Mouse (Mus musculus): ENCODE results near the gene Tmem8.
"Not testable (repeated sequence)": the region's sequence is repeated elsewhere in the genome, so short reads cannot be mapped to it uniquely, and the experiment has no call there.

Tmem8 gene

DNA sequence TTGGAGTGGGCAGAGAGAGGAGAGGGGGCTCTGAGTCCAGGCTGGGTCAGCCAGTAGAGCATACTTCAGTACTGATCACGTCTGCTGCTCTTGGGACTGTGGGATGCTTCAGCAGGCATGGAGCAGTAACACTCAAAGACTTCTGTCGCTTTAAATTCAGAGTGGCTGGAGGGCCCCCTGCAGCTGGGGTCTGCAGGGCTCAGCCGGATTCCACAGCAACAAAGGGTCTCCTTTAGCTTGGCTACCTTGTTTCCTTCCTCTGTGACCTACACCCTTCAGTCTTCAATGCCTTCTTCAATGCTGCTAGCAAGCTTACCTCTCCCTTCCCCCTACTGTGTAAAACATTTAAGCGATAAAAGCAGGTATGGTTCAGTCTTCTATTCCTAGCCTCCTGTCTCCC lies 2.1 kb upstream of the Tmem8 start:
- DNase-seq (ENCODE audit: extremely low spot score, low spot score) = no peak

DNA sequence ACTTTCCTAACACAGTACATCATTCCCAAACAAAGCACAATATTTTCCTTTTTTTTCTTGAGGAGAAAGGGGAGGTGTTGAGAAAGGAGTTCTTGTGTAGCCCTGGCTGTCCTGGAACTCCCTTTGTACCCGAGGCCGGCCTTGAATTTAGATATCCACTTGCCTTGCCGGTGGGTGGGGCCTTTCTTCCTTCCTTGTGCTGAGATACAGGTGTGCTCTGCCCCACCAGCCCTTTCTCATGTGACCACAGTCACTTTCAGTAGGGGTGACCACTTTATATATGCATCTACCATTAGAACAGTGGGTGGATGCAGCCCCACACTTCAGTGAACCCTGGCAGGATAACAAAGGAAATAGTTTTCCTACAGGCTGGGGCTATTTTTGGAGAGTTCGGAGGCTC lies 1.4 kb upstream of the Tmem8 start:
- no peak for DNase-seq (ENCODE audit: extremely low spot score, low spot score)

DNA sequence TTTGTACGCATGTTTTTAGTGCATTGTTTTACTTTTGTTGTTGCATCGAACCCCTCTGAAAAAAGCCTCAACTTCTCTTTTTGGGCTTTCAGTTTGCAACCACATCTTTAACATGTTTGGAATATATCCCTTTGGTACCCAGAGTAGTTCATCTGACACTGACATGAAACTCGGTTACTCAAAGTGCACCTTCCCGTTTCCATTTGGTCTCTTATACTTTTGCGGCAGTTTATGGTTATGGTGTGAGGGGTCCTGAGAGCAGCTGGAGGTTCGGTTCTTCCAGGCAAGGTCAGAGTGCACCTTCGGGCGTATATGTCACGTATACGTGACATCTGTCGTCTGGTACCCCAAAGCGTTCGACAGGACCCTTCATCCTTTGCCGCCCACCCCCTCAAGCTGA lies 348 bp upstream of the Tmem8 start:
- DNase-seq (ENCODE audit: extremely low spot score, low spot score) = no peak

DNA sequence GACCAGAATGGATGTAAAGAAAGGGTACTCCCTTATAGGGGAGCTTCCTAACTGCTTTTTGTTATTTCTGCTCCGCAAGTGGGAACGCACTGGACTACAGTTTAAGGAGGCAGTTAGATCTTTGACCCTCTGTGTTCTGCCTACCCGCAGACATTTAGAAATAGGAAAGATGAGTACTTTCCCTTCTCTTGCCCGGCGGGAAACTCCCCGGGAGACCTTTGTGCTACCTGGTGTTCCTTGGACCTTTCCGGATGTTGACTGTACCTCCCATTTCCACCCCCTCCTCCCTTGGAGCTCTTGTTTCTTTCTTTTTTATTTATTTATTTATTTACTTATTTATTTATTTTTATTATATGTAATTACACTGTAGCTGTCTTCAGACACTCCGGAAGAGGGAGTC lies 962 bp downstream of the Tmem8 start:
- no peak for DNase-seq (ENCODE audit: extremely low spot score, low spot score)

DNA sequence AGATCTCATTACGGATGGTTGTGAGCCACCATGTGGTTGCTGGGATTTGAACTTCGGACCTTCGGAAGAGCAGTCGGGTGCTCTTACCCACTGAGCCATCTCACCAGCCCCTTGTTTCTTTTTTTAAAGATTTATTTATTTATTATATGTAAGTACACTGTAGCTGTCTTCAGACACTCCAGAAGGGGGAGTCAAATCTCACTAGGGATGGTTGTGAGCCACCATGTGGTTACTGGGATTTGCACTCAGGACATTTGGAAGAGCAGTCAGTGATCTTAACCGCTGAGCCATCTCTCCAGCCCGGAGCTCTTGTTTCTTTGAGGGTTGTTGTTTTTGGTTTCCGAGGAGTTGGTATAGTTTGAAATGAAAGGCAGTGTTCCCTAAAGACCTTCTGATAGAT lies 1.4 kb downstream of the Tmem8 start:
- DNase-seq (ENCODE audit: extremely low spot score, low spot score) = not testable (repeated sequence)

DNA sequence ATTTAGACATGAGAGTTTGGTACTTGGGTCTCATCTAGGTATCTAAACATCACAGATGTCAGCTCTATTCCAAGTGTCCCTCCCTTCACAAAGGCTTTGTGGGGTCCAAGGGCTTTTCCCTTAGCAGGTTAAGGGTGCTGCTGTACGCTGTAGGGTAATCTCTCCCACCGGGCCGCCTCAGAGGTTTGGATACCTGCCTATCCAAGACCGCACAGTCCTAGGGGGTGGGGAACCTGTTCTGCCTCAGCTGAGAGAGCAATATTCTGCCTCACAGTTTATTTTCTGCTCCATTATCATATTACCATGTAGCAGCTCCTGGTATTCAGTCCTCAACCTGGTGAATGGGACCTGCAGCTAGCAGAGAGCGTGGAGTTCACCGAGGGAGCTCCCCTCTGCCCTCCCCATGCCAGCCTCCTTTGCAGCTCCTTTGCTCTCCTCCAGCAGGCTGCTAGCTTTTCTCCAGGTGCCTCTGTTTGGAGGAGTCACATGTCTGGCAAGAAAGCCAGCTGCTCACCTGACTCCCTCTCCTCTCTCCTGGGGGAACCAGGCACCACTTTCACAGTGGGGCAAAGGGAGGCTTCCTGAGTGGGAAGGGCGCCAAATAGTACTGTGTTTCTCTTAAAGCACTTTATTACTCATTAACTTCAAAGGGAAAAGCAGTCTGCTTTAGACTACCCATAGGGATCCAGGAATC lies 2.3 kb downstream of the Tmem8 start:
- no peak for DNase-seq (ENCODE audit: extremely low spot score, low spot score)

DNA sequence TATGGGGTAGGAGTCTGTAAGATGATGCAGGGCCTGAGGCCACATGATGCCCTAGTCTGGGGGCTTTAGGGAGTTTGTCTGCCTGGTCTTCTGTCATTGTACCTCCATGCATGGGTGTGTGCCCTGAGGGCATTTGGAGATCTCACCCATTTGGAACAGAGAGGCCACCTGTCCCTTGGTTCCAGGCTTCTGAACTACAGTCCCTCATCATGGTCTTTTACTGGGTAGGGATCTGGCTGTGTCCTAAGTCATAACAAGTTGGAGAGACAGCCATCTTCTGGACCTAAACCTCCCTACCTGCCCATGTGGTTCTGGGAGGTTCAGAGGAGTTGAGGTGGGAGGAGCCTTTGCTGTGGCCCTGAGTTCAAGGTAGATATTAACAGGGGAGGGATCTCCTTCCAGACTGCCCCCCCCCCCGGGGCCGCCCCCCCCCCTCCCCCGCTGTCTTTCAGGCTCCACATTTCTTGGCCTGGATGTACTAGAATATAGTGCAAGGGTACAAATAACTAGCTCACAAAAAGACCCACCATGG lies 2.9 kb downstream of the Tmem8 start:
- DNase-seq (ENCODE audit: extremely low spot score, low spot score) = no peak

DNA sequence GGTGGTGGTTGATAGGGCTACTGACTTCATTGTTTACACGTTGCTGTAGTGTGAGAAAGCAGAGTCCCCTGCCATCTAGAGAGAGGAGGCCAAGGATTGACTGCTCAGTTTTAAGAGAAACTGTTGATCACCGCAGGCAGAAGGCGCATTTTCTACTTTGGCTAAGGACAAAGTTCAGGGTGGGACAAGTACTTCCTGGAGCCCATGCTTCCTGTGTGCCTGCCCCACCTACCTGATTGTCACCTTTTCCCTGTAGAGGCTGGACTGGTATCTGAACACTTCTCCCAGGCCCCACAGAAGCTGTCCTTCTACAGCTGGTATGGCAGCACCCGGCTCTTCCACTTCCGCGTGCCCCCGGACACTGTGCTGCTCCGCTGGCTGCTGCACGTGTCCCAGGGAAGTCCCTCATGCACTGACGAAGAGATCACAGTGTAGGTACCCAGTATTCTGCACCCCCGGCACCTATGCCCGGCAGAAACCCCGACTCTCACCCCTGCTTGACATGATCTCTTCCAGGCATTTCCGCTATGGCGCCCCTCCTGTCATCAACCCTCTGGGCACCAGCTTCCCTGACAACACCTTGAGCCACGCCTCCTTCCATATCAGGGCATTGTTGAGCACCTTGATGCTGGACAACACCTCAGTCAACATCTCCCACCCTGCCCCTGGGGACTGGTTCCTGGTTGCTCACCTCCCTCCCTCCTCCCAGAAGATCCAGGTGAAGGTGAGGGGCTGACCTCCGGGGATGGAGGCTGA lies 3.6 kb downstream of the Tmem8 start:
- no peak for DNase-seq (ENCODE audit: extremely low spot score, low spot score)

DNA sequence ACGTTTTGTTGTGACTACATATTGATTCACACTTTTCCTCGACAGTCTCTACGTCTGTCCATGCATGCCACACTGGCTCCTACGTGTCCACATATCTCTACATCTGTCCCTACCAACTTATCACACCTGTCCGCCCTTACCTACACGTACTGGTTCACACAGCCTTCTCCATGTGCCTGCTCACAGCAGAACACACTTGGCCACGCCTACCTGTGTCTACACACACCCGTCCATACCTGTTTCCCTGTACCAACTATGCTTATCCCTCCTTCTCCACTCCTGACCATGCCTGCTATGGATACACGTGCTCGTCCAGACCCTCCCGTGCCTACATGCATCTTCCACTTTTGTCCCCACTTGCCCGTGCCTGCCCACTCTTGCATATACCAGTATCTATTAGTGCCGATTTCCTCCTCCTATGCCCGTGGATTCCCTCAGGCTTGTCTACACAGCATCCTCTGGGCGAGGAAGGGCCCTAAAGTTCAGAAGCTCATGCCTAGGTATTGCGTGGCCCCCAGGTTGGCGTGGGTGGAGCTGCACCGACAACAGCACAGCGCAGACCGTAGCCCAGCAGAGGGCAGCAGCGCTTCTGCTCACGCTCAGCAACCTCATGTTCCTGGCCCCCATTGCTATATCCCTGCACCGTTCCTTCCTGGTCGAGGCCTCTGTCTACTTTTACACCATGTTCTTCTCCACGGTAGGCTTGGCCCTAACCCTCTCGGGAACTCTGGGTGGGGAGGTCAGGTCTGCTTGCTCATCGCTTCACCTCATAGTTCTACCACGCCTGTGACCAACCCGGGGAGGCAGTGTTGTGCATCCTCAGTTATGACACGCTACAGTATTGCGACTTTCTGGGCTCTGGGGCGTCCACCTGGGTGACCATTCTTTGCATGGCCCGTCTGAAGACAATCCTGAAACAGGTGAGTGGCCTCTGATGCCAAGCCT lies 6.9 kb downstream of the Tmem8 start:
- peak; percentile 52 for DNase-seq (ENCODE audit: extremely low spot score, low spot score)

DNA sequence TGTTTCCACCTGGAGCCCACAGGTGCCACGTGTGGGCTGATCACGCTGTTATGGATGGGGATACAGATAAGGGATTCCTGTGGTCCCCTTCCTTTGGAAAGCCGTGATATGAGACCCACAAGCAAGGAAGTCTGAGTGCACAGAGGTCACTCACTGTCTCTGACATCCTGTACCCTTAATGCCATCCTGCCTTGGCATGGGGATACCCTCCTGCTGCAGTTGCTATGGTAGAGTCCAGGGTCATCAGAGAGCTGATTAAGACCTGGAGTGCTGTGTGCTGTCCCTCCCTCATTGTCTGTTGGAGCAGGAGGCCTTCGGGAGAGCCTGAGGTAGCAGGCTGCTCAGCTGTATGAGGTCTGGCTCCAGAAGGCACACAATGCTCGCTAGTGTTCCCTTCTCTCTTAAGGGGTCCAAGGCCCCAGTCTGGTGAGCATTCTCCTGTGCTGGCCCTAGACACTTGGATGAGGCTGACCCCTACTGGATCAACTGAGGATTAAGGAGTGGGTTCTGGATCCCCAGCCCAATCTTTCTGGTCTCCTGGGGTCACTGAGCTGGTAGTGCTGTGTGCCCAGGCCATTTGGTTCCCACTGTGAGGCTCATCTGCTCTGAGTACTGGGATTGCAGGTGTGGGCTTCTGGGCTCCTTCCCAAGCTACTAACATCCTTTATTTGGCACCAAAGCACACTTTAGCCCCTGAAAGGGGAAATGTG lies 9.5 kb downstream of the Tmem8 start:
- no peak for DNase-seq (ENCODE audit: extremely low spot score, low spot score)

DNA sequence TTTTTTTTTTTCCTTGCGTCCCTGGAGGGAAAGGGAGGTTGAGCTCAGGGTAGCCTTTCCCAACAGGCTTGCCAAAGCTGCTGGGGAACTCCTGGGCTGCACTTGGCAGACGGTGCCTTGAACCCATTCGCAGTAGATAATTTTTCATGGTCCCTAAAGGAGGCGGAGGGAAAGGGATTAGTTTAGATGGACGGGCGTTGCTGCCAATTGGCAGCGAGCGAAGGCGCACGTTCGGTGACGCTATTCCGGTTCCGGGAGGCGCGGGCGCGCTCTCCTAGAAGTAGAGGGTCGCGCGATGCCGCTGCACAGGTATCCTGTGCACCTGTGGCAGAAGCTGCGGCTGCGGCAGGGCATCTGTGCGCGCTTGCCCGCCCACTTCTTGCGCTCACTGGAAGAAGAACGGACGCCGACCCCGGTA lies 10.2 kb downstream of the Tmem8 start, which contains the start of gene Mrpl28:
Gene Mrpl28 (plus strand): TSS at position 234 of the 418 bp plus-strand sequence.
- peak; percentile 94 for DNase-seq (ENCODE audit: extremely low spot score, low spot score)

DNA sequence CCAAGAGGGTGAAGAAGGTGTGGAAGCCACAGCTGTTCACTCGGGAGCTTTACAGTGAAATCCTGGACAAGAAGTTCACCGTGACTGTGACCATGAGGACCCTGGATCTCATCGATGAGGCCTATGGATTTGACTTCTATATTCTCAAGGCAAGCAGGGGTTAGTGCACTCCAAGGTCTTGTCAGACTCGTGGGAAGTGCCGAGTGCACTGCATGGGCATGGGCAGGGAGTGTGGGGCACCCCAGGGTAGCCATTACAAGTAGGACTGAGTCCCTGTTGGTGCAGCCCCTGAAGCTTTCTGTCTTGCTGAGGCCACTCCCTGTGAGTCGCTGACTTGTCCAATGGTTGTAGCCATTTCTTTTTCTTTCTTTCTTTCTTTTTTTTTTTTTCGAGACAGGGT lies 11.5 kb downstream of the Tmem8 start:
- DNase-seq (ENCODE audit: extremely low spot score, low spot score) = no peak

DNA sequence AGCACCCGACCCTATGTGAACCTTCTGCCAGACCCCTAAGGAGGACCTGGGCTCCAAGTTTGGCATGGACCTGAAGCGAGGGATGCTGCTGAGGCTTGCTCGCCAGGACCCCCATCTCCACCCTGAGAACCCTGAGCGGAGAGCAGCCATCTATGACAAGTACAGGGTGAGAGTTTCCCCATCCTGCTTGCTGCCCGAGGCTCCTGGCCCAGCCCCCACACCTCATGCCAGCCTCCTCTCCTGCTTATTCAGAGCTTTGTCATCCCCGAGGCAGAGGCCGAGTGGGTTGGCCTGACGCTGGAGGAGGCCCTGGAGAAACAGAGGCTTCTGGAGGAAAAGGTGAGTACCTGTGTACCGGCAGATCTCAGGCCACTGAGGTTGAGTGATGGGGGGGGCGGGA lies 12.1 kb downstream of the Tmem8 start:
- no peak for DNase-seq (ENCODE audit: extremely low spot score, low spot score)

DNA sequence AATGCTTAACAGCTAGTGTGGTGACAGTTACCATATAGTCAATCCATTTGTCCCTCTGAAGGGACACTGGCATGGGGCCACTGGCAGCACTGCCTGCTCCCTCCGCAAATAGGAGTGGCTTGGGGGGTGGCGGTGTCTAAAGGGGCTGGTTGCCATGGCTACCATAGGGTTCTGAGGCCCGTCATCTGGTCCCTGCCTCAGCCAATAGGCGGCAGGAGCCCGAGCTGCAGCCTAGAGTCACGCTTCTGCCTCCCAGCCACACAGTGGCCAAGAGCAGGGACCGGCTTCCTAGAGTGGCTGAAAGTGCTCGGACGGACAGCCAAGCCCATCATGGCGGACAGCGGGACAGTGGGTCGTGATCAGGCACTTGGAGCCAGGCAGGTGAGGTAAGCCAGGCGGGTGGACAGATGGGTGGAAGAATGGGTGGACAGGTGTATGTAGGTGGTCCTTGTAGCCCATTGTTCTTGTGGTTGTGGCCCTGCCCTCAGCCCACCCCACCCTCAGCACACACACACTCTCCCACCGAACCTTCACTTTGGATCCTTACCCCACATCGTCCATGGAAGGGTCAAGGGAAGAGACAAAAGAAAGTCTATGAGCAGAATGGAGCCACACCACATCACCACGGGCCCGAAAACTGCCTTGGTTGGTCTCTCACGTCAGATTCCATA lies 18.1 kb downstream of the Tmem8 start:
- DNase-seq (ENCODE audit: extremely low spot score, low spot score) = no peak

DNA sequence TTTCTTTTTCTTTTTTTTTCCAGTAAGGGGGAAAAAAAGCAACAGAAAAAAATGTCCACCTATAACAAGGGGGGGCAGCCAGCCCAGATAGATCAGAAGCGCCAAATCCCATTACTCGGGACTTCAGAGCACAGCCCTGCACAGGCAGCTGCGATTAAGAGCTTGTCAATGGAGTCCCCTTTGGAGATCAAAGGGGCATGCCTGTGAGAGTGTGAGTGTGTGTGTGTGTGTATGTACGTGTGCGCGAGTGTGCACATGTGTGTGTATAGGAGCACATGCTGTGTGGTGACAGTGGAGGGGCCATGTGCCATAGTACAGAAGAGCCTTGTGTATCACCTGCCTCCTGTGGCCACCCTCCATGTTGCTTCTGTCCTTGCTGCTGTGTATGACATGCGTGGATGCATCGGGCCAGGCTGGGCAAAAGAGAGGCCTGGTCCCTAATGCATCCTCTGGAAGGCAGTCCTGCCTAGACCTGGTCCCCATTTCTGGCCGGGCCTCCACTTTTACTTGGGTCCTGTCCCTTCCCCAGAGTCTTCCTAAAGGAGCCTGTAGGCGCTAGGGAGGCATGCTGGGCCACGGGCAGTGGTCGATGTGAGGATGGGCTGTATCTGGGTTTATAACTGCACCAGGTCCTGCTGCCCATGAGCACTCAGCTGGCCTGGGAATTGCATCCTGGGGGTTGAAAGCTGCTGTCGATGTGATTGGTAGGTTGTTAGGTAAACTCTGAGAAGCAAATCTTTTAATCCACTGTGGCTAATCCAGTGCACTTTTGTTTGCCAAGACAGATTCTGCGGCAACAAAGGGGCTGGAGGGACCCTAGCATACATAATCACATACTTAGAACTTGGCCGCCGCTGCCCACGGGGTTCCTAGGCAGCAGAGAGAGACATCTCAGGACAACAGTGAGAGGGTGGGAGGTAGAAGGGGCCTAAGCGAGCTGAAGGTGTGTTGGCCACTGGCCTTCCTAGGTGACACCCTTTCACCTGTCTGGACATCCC lies 19.1 kb downstream of the Tmem8 start:
- DNase-seq (ENCODE audit: extremely low spot score, low spot score) = no peak

DNA sequence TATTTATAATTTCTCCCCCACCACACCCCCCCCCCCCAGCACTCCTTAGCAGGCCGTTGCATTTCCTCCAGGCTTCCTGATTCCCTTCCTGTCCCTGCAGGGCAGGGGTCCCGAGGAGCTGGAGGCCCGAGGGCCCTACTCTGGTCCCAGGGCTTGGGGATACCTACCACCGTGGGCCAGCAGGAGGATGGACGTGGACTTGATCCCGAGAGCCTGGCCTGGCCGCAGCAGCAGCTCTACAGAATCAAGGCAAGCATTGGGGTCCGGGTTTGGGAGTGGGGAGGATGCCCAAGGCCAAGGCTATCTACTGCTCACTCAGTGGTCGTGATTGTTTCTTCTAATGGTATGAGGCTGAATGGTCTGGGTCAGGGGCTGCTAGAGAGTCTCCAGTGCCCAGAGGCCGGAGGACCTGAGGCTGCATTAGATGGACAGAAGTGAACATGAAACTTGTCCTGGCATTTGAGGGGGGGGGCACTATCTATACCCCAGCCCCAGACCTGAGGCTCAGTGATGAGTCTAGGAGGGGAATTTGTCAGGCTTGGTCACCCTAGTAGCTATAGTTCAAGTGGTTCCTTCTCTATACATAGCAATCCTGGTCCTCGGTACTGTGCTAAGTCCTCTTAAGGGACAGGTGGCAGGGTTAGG lies 24.1 kb downstream of the Tmem8 start:
- no peak for DNase-seq (ENCODE audit: extremely low spot score, low spot score)

DNA sequence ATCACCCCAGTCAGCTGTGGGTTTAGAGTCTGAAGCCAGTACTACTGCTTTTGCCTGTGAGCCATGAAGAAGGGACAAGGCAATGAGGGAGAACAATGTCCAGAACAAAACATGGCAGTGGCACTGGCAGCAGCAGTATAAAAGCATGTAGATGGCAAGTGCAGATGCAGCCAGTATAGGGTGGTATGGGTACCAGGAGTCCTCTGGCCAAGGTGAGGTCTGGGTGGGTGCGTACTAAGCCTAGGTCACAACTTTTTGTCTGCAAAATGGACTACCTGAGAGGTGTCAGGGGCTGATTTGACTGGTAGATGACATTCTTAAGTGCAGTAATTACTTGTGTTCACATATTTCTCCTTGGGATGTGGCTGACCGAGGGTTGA lies 24.6 kb downstream of the Tmem8 start:
- DNase-seq (ENCODE audit: extremely low spot score, low spot score) = no peak

DNA sequence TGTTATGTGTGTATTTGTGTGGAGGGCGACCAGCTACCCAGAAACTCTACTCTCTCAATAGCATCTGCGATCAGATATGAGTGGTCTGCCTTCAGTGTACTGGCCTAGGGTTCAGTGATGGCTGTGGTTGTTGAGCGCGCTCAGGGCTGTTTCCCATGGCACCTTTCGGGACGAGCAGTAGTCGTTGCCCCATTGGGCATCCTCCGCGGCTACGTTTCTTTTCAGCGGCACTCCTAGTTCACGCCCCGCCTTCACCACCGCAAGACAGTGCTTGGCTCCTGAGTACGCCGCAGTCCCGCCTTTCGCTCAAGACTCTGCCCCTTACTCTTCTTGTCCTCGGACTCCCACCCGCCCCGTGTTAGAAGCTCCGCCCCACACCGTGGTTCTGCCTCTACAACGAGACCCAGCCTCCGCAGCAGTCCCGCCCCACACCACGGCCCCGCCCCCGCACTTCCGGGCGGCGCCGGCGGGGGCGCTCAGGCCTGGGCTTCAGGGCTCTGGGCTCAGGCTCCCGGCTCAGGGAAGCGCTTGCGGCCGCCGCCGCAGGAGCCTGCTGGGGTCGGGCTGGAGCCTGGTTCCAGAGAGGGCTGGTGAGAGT lies 25.2 kb downstream of the Tmem8 start, which contains the start of gene Axin1:
Gene Axin1 (plus strand): TSS at position 450 of the 598 bp plus-strand sequence.
- peak; percentile 97 for DNase-seq (ENCODE audit: extremely low spot score, low spot score)
